Comparison of ENCODE assay signal across 21 mouse cellular contexts in the genomic region with DNA sequence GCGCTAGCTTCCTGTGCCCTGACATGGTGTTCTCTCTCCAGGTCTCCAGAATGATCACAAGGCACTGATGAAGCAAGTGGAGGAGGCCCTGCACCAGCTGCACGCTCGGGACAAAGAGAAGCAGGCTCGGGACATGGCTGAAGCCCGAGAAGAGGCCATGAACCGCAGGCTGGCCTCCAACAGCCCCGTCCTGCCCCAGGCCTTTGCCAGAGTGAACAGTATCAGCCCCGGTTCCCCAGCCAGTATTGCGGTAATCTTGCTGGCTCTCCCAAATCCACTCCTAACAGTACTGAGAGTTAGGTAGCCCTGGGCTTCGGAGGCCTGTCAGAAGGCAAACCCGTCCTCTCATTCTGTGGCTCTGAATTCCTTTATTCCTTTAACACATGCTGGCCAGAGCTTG. TPM values are rescaled to one million over a fixed set of nuclear protein-coding genes. Genes with fewer than 3 reads are reported as not detected.
DNase-seq lines count a peak whose midpoint lies in the region; ATAC-seq lines count a peak whose summit lies in the region.
"Had no signal": no experiment of that assay in that cellular context is flagged by ENCODE, and none has a peak within 500 bp of the region (broad histone marks: within the 10 kb centered on the region; RNA-seq: fewer than 3 reads in every experiment).

No protein-coding gene starts in this region.

- DNase-seq in heart, adult 11 months: peak; percentile 96
- DNase-seq in heart, embryonic 10.5 days (ENCODE audit: low spot score): no peak
- peak; percentile 21 for DNase-seq in ovary, postnatal 36 days (ENCODE audit: low spot score)
- DNase-seq in ovary, postnatal 10 days (ENCODE audit: low spot score): no peak
- DNase-seq in gastrocnemius, postnatal 14 days: peak; percentile 75
- peak; percentile 21 for DNase-seq in heart, postnatal 4 days
- DNase-seq in left cerebral cortex, postnatal 10 days (ENCODE audit: extremely low spot score in 1 of 2, low spot score in 2 of 2): no peak
- DNase-seq: B cell, adult 2 months; lung, embryonic 14.5 days; thymus, postnatal 4 days had no signal

- no peak overlapping the region for H3K4me3 ChIP-seq in heart, embryonic 10.5 days
- H3K4me3 ChIP-seq: embryonic facial prominence, embryonic 13.5 days had no signal

- peaks cover 76% of the 10 kb centered on the region for H3K36me3 ChIP-seq in heart, embryonic 10.5 days

- intact Hi-C loops in gastrocnemius, postnatal 14 days (cut with DNase I; ENCODE audit: low total_unique reads): no loop called here
- intact Hi-C loops in left cerebral cortex, postnatal 10 days (cut with DNase I): no loop called here

- H3K27ac ChIP-seq in heart, embryonic 10.5 days: no peak overlapping the region
- H3K27ac ChIP-seq: embryonic facial prominence, embryonic 13.5 days; hindbrain, embryonic 14.5 days; kidney, postnatal 0 days; stomach, postnatal 0 days had no signal

- 91% methylated on average over 11 of the region's 11 CpGs for WGBS in heart, embryonic 10.5 days

- no peaks in the 10 kb centered on the region for H3K27me3 ChIP-seq in heart, embryonic 10.5 days (ENCODE audit: insufficient read depth, poor library complexity, severe bottlenecking)
- H3K27me3 ChIP-seq: embryonic facial prominence, embryonic 13.5 days had no signal

- H3K4me1 ChIP-seq in heart, embryonic 10.5 days: peaks cover 8% of the 10 kb centered on the region; the same call in 1 of the 2 replicates

- no peaks in the 10 kb centered on the region for H3K9me3 ChIP-seq in heart, embryonic 10.5 days
- H3K9me3 ChIP-seq: embryonic facial prominence, embryonic 13.5 days had no signal

- ATAC-seq in CD4-positive, CD25-positive, alpha-beta regulatory T cell, adult 4 months: no peak
- ATAC-seq: intestine, embryonic 16.5 days had no signal

RNA-seq across cellular contexts. Expression of a gene that starts 12.4 kb away (rescaled TPM):
- polyA plus RNA-seq in heart, embryonic 10.5 days (2016; fragmentation: Nextera tagmentation; extraction: Ambion mirVana): 0.53 and 0.79 TPM in 2 replicates
- 1 to 10 TPM; 2.0 to 2.2 TPM for total RNA-seq in gastrocnemius, postnatal 14 days (2021)
- total RNA-seq in heart, postnatal 4 days (2021): 1 to 10 TPM; 2.2 to 3.3 TPM
- total RNA-seq in left cerebral cortex, postnatal 10 days (2021): 1 to 10 TPM; 6.3 to 7.2 TPM
- polyA plus RNA-seq in CD4-positive, CD25-positive, alpha-beta regulatory T cell, adult 4 months (2017; shearing (Covaris generic)): 1 to 10 TPM; 4.7 to 6.1 TPM

RNA-seq across cellular contexts. Expression of a gene that starts 57.0 kb away (rescaled TPM):
- polyA plus RNA-seq in heart, embryonic 10.5 days (2016; fragmentation: Nextera tagmentation; extraction: Ambion mirVana): 0.35 TPM in 1 of 2 replicates, not detected in the other
- total RNA-seq in gastrocnemius, postnatal 14 days (2021): not detected
- not detected for total RNA-seq in heart, postnatal 4 days (2021)
- not detected for total RNA-seq in left cerebral cortex, postnatal 10 days (2021)
- not detected for polyA plus RNA-seq in CD4-positive, CD25-positive, alpha-beta regulatory T cell, adult 4 months (2017; shearing (Covaris generic))
- total RNA-seq: layer of hippocampus, adult 8-10 months had no signal
- polyA plus RNA-seq: embryonic facial prominence, embryonic 13.5 days; frontal cortex, adult 2 months; heart, embryonic 14.5 days; hindbrain, embryonic 14.5 days; limb, embryonic 14.5 days; lung, embryonic 14.5 days; neural tube, embryonic 14.5 days had no signal

Comparison
In these comparisons a context has a peak if more than half of its experiments do, and no peak if none do; other contexts are left out.
1. DNase-seq: peak in heart, adult 11 months (single experiment), ovary, postnatal 36 days (single experiment), gastrocnemius, postnatal 14 days (single experiment) and heart, postnatal 4 days (single experiment); none in heart, embryonic 10.5 days (single experiment), ovary, postnatal 10 days (single experiment) and left cerebral cortex, postnatal 10 days (0 of 2).